Mouse (Mus musculus) urinary bladder, postnatal 4 days (tissue): ENCODE measurements around the gene Trmt1.

Source experiments
- DNase-seq, 2 experiments: peaks; one replicate each; pipeline ENCODE4 v3.0.0; 2021 to 2022; ENCODE audit warnings: low spot score in 2 of 2

The Trmt1 gene

DNA sequence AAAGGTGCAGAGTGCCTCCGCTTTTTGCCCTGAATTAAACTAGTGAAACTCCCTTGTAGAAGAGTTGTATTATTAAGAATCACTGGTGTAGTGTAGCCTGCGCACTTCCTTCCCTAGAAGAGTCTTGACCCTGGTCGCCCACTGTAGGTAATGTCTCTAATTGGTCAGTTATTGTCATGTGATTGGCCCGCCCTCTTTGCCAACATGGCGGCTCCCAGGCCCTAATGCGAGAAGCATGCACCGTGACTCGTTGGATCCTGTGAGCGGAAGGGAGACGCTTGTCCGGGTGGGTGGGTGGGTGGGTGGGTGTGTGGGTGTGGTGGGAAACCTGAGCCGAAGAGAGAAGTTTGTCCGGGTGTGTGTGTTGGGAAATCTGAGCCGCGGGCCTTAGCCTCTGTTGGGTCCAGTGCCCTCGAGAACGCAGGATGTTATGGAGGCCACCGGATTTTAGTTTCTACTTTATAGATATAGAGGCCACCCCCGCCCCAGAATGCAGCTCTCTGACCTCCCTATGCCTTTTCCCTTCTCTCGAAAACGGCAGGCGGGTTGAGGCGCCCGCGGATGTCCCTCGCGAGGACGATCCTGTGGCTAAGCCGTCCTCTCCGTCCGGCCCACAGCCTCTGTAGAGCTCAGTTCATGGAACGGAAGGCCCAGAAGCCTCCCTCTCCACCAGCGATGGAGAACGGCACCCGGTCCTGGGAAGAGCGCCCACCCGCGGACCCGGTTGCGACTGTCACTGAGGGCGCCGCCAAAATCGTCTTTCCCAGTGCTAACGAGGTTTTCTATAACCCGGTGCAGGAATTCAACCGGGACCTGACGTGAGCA, 3.2 kb downstream of the Trmt1 start:
- peak; percentile 82 to 88 for DNase-seq

DNA sequence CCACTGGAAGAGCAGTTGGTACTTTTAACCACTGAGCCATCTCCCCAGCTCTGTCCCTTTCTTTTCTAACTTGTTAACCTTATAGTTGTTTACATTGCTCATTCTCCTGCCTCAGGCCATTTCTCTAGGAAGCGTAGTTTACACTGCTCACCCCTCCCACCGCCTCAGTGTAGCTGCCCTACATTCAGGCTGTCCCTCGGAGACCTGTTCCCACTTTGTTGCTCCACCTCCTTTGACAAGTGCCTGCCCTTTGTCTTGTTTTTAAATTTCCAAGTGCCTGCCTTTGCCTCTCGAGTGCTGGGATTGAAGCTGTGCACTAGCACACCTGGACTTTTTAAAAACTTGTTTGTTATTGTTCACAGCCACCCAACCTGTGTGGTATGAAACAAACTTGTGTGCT, 7.2 kb downstream of the Trmt1 start:
- no peak for DNase-seq

DNA sequence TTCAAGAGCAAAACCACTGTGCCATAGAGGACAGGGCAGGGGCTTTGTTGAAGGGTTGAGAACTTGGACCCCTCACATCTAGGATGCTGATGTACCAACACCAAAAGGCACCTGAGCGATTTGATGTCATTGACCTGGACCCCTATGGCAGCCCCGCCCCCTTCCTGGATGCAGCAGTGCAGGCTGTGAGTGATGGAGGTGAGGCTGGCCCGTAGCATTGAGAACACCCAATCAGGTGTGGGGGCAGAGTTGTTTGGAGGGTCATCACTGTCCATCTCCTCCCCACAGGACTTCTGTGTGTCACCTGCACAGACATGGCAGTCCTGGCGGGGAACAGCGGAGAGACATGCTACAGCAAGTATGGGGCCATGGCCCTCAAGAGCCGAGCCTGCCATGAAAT, 9.0 kb downstream of the Trmt1 start:
- DNase-seq, result no peak

DNA sequence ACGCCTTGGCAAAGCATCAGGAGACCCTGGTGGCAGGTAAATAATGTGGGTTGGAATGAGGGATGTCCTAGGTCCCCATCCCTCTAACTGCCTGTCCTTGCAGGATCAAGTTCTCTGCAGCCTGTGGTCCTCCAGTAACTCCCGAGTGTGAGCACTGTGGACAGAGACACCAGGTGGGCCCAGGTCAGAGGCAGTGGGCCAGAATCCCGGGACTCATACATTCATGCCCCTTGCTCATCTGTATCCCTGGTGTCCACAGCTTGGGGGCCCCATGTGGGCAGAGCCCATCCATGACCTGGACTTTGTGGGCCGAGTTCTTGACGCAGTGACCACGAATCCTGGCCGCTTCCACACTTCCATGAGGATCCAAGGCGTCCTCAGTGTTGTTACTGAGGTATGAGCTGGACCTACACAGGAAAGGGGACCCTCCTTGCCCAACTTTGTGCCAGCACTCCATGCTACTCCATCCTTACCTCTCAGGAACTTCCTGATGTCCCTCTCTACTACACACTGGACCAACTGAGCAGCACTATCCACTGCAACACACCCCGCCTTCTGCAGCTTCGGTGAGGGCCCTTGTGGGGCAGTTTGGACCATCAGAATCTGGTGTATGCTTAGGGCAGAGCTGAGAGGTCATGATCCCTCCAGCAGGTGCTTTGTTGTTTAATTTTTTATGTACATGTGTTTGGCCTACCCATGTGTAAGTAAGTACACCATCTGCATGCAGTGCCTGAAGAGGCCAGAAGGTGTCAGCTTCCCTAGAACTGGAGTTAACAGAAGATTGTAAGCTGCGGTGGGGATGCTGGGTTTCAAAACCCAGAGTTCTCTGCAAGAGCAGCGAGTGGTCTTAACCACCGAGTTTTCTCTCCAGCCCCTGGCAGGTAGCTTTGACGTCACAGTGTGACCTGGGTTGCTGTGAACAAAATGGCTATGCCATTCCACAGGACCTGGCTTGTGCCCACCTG, 11.3 kb downstream of the Trmt1 start:
- no peak for DNase-seq

DNA sequence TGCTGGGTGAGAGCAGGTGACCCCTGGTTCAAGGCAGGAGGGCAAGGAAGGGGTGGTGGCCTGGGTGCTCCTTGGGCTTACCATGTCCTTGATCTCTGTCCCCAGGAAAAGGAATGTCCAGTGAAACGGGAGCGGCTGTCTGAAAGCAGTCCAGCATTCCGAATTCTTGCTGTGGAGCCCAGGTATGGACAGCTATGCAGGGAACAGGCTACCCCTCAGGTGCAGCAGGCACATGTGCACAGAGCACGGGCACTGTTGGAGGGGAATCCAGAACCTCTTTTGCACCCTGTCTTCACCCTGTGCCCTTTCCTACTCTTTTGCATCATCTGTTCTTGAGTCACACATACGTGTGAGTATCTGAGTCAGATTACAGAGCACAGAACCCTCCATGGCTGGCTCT, 12.2 kb downstream of the Trmt1 start:
- no peak for DNase-seq

DNA sequence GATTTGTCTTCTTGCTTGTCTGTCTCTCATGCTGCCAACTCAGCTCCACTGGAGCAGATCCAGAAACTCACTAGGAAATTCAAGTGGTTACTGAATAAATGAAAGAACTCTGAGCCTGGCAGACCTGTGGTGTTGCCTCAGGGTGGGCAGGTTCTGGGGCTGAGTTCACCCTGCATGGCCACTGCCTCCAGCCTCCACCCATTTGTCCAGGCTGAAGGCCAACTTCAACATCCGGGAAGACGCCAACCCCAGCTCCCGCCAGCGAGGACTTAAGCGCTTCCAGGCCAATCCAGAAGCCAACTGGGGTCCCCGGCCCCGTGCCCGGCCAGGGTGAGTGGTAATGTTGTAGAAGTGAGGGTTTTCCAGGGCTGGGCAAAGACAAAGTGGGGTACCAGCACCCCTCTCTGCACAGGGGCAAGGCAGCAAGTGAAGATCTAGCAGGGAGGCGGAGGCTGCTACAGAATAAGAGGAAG, 12.9 kb downstream of the Trmt1 start:
- DNase-seq, result no peak

DNA sequence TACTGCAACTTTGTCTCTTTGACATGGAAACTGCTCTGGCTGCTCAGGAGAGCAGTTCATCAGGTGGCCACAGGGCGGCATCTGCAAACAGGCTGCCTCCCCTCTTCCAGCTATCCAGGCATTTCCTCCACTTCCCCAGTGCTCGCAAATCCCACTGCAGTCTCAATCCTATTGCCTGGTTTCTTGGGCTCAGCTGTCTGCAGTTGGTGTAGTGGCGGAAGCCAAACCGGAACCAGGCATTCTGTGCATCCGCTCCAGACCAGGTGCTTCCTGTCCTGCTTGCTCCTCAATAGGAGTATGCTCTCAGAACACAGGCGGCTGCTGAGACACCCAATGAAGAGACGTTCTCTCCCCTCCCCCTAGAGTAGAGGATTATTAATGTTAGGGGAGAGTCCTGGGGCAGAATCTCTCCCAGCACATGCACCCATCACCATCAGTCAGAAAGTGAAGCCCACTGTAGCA, 13.8 kb downstream of the Trmt1 start:
- DNase-seq, result peak in 1 of 2 experiments; percentile 67

DNA sequence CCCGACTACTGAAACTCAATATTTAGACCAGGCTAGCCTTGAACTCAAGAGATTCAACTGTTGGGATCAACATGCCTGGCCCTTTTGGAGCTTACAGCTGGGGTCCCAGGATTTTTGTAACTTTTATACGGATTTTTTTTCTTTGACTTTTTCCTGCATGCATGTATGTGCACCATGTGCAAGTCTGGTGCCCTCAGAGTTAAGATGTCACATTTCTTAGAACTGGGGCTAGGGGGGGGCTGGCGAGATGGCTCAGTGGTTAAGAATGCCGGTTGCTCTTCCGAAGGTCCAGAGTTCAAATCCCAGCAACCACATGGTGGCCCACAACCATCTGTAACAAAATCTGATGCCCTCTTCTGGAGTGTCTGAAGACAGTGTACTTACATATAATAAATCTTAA, 14.4 kb downstream of the Trmt1 start:
- no peak for DNase-seq

DNA sequence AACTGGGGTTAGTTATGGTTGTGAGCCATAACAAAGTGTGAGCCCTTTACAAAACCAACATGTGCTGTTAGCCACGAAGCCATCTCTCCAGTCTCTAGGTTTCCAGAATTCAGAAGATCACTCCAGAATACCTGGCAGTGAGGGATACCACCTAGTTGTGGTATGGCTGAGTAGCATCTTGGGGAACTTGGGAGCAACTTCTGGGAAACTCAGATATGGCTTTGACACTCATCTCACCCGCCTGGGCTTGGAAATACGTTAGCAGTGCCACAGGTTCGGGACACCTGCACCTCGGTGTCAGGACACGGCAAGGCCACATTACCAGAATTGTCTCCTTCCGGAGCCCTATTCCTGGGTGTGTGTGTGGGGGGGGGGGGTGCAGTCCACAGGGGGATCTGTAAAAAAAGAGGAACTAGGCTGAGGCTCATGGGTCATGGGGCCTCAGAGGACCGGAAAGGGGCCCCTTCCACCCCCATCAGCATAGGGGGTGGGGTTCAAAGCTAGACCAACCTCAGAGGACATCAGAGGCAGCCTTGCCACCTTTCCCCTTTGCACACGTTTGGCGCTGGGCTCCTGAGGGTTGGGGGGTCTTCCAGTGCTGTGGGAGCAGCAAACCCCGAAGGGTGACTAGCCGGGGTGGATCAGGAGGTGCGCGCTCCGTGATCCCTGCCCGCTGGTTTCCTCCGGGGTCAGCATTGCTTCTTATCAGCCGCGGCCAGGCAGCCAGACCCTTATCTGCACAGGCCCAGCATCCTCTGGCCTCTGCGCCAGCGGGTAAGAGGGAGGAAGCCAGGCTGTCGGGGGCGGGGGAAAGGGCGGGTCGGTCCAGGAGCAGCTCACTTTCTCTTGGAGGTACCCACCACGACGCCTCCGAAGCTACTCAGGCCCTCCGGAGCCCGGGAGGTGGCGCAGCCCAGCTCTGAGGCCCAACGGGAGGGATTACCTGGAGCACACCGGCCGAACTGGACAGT, 15.1 kb downstream of the Trmt1 start, which contains the start of gene Lyl1:
Gene Lyl1, plus strand, starts transcription at position 517 of the 971 bp plus-strand sequence.
- no peak for DNase-seq

DNA sequence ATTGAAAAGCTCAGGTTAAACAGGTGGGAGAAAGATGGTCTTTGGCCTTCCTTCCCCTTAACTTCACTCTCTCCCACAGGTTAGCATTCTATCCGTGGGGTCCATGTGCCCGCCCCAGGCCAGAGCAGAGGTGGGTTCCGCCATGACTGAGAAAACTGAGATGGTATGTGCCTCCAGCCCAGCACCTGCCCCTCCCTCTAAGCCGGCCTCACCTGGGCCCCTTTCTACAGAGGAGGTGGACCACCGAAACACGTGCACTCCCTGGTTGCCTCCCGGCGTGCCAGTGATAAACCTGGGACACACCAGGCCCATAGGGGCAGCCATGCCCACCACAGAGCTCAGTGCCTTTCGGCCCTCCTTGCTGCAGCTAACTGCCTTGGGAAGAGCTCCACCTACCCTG, 16.5 kb downstream of the Trmt1 start:
- no peak for DNase-seq

DNA sequence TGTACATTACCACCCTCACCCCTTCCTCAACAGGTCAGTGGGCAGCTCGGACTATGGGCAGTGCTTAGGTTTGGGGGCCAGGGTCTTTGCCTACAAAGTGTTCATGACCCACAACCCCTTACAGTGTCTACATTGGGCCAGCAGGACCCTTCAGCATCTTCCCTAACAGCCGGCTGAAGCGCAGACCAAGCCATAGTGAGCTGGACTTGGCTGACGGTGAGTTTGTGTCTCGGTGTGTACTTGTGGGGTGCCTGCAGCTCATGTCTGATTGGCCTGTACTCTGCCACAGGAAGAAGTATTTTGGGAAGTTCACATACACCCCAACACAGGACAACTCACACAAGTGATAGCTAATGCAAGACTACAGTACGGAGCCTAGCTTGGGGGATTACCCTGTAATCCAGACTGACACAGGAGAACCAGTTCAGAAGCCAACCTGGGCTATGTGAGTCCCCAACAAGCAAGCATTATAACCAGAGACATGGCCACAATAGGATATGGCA, 16.9 kb downstream of the Trmt1 start:
- no peak for DNase-seq

DNA sequence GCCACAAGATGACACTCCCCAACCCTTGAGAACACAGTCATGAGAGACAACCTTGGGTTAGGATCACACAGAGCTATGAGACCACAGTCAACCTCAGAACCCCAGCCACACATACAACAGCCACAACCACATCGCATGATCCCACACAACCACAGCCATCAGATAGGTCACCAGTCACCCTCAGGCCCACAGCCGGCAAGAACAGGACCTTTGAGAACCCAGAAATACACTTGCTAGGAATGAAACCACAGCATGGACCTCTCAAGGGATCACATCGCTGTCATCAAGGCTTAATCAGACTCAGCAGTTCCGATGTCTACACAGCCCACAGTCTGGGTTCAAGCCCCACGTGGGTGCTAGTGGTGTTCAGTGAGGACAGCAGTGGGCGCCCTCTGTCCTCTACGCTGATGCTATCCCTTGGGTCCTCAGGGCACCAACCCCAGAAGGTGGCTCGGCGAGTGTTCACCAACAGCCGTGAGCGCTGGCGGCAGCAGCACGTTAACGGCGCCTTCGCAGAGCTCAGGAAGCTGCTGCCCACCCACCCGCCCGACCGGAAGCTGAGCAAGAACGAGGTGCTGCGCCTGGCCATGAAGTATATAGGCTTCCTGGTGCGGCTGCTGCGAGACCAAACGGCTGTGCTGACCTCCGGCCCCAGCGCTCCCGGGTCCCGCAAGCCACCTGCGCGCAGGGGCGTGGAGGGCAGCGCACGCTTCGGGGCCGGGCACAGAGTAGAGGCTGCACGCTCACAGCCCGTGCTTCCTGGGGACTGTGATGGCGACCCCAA, 17.6 kb downstream of the Trmt1 start:
- DNase-seq, result no peak

DNA sequence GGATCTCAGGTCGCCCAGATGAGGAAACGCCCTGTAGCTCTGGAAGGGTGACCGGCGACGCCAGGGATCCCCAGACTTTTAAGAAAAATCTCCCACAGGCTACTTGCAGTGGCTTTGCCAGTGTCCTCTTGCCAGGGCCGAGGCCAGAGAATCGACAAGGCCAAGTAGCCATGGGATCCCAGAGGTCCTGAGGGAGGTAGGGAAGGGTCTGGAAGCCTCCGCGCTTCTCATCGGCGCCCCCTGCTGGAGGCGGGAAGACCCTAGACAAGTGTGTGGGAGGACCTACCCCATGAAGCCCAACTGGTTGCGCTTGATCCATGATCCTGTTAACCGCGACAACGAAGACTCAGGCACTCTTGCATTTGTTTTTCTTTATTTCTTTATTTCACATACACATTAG, 18.2 kb downstream of the Trmt1 start:
- peak in 1 of 2 experiments; percentile 61 for DNase-seq

DNA sequence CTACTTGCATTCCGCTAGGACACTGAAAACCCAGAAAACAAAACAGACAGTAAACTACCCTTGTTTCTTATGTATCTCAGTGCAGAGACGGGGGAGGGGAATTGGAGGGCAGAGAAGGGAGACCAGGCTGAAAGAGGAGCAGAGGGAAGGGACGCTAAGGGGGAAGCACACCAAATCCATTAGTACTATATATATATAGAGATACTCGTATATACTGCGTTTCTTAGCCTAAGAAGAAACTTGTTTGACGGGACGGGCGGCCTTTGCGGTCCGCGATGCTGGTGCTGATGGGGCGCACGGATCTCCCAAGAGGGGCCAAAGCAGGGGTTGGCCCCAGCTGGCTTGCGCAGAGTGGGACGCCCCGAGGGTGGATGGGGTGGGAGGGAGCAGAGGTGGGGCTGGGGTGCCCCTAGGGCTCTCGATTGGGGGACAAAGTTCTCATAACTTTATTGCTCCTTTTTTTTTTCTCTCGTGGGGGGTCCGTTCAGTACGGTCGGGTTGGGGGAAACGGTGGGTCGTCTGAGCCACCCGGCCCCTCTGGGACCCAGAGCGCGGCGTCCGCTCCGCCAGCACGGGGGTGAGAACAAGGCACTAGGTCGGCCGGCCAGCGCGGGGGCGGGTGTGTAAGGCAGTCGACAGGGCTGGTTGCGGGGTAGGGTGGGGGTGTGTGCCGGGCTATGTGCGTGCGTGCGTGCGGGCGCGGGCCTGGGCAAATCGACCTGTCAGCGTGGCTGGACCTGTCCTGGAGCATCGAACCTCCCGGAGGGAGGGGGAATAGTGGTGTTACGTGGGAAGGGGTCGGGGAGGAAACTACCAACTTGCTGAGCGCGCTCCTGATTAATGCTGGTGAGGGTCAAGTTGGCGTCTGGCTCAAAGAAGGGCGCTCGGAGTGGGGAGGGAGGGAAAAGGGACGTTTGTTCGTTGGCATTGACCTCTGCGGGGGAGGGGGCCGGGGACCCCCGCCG, 19.0 kb downstream of the Trmt1 start:
- DNase-seq, result no peak

DNA sequence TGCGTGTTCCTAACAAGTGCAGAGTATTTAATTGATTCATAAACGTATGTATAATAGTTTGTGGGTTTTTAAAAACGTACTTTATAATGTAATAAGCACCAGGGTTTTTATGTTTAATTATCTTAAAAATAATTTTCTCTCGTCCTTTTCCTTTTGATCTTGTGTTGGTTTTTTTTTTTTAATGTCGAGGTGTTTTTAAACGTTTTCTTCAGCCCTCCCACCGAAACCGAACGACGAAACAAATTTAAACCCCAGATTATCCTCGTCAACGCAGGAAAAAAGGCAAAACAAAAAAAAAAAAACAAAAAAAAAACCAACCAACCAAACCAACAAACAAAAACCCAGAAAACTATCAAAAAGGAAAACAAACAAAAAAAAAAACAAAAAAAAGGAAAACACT, 19.9 kb downstream of the Trmt1 start:
- DNase-seq, result no peak

DNA sequence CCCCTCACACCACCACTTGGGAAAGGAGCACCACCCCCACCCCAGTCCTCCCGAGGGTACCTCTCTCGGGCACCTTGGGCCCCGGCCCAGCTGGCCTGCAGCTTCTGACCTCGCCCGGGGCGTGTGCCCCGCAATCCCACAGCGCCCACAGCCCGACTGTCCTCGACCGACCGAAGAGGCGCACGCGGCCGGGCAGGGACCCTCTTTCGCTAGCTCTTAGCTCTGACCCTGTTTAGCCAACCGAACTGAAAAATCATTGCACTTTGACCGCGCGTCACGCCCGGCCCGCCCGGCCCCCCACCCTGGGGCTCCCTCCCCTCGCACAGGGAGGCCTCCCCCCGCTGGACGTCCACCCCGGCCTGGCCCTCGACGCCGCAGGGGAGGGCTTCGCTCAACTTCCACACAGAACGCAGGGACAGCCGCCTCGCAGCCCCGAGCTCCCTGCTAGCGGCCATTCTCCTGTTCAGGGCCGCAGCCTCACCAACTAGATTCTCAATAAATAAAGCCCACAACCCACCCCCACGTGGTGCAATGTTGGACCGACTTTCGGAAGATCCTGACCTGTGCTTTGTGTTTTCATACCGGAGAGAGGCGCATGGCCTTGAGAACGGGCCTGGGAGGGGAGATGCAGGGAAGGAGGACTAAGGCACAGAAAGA, 20.6 kb downstream of the Trmt1 start:
- peak in 1 of 2 experiments; percentile 59 for DNase-seq

DNA sequence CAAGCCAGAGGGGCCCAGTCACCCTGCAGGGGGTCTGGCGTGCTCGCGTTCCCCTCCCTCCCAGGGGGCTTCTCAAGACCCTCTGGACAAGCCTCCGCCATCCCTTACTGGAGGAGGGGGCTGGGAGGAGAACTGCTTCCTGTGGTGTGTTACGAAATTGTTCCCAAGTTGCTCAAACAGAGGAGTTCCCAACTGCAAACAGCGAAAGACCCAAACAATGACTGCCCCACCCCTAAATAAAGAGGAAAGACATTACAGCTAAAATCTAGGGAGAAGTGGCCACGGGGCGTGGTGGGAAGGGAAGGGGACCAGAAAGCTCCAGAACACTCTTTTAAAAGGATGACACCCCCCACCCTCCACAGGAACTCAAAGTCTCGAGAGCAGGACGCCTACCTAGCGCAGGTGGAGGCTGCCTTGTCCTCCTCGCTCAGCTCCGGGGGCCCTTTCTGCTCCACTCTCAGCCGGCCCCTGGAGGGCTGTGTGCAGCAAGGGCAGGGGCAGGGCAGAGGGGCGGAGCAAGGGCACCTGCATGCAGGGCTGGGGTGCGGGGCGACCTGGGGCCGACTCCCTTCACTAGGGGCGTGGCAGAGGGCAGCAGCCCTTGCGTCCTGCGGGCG, 21.3 kb downstream of the Trmt1 start:
- DNase-seq, result no peak

DNA sequence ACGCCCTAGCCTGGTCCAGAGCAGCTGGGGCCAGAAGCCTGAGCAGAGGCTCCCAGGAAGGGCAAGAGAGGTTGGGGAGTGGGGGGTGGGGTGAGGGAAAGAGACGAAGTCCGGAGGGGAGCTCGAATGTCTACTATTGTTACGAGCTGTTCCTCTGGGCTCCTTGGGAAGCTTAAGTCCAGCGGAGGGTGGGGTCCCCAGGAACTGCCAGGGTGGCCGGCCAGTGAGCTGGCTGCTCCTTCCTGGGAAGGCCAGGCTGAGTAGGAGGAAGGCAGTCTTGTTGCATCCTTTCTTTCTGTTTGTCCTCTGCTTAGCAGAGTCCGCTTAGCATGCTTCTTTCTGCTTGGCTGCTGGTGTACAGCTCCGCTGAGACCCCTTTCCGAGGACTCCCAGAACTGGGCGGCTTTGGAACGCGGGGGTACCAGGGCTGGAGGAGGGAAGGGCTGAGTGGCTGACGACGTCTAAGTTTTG, 22.0 kb downstream of the Trmt1 start:
- peak in 1 of 2 experiments; percentile 66 for DNase-seq
